Mouse (Mus musculus) forebrain, embryonic 15.5 days (tissue): ENCODE results near the gene Ube2t. TPM values are rescaled to one million over a fixed set of nuclear protein-coding genes. Genes with fewer than 3 reads are reported as not detected.

Experiments used
- ATAC-seq: fragments of 200-750 bp; cut with Nextera tagmentation; replicated peaks from 2 replicates; pipeline ENCODE4 v1.8.0; 2017; ENCODE audit warnings: mild to moderate bottlenecking, moderate TSS enrichment, moderate library complexity
- H3K27ac ChIP-seq: fragments of 300-500 bp; sonication (generic); replicated peaks from 2 replicates; pipeline ENCODE4 v1.5.1; 2015; ENCODE audit warnings: mild to moderate bottlenecking, inconsistent platforms
- H3K27me3 ChIP-seq: fragments of 300-500 bp; sonication (generic); 2 replicates; pipeline ENCODE4 v1.6.1; 2015; ENCODE audit warnings: inconsistent platforms
- H3K36me3 ChIP-seq: fragments of 300-500 bp; sonication (generic); 2 replicates; pipeline ENCODE4 v1.6.1; 2015; ENCODE audit warnings: mild to moderate bottlenecking, inconsistent platforms
- H3K4me1 ChIP-seq: fragments of 300-500 bp; sonication (generic); 2 replicates; pipeline ENCODE4 v1.6.1; 2015; ENCODE audit warnings: inconsistent platforms
- H3K4me2 ChIP-seq: fragments of 300-500 bp; sonication (generic); replicated peaks from 2 replicates; pipeline ENCODE4 v1.6.1; 2015; ENCODE audit warnings: mild to moderate bottlenecking, inconsistent platforms
- H3K4me3 ChIP-seq: fragments of 300-500 bp; sonication (generic); 2 replicates; pipeline ENCODE4 v1.5.1; 2015; ENCODE audit warnings: mild to moderate bottlenecking, inconsistent platforms
- H3K9ac ChIP-seq: fragments of 300-500 bp; sonication (generic); replicated peaks from 2 replicates; pipeline ENCODE4 v1.6.1; 2015; ENCODE audit warnings: mild to moderate bottlenecking, inconsistent platforms
- H3K9me3 ChIP-seq: fragments of 300-500 bp; sonication (generic); 2 replicates; pipeline ENCODE4 v1.6.1; 2016; ENCODE audit warnings: inconsistent platforms
- WGBS: fragments of 180-500 bp; shearing (Covaris S2); methylation state at CpG from one replicate; pipeline ENCODE4 v1.1.7; 2015; ENCODE audit warnings: mixed read lengths; 5-methylcytosine and 5-hydroxymethylcytosine counted together
- polyA plus RNA-seq: library from polyadenylated mRNA; unstranded; fragments of >200 nt; fragmentation: Nextera tagmentation; extraction: Ambion mirVana; gene quantifications from 2 replicates; pipeline ENCODE4 v1.2.1, GENCODE M21; 2015

The Ube2t gene
- 26.8 and 30.3 TPM in 2 replicates for polyA plus RNA-seq

GRCm38 (mm10) chr1:134962053-134962803 is at the start of gene Ube2t:
Gene Ube2t, plus strand, starts transcription at chr1:134962565.
- Histone ChIP-seq H3K27me3 (0 out of 2 replicates have a peak, but pooled peaks cover 3% of the 10 kb centered on the region), H3K9me3 (no peaks in the 10 kb centered on the region), H3K9ac (peak within 1 kb of the TSS; percentile 61), H3K4me1 (peaks cover 12% of the 10 kb centered on the region), H3K4me2 (peak within 1 kb of the TSS; percentile 57), H3K27ac (no peak within 1 kb of the TSS), H3K4me3 (peak within 1 kb of the TSS; percentile 76), H3K36me3 (no peaks in the 10 kb centered on the region)
- WGBS, result 3% methylated on average over 50 of the region's 50 CpGs
- ATAC-seq, result peak; percentile 100

GRCm38 (mm10) chr1:134913535-134913934 is 48.8 kb upstream of the Ube2t start:
- Histone ChIP-seq H3K27me3 (no peaks in the 10 kb centered on the region), H3K36me3 (no peaks in the 10 kb centered on the region), H3K9ac (no peak overlapping the region), H3K9me3 (no peaks in the 10 kb centered on the region), H3K4me1 (0 out of 2 replicates have a peak, but pooled peaks cover 5% of the 10 kb centered on the region), H3K4me2 (no peak overlapping the region), H3K4me3 (no peak overlapping the region), H3K27ac (no peak overlapping the region)
- 76% methylated on average over 4 of the region's 4 CpGs for WGBS
- ATAC-seq, result no peak

- Histone ChIP-seq H3K9me3 (no peaks in the 10 kb centered on the region), H3K27me3 (no peaks in the 10 kb centered on the region), H3K27ac (no peak overlapping the region), H3K4me2 (no peak overlapping the region), H3K9ac (no peak overlapping the region), H3K4me3 (no peak overlapping the region), H3K36me3 (no peaks in the 10 kb centered on the region), H3K4me1 (0 out of 2 replicates have a peak, but pooled peaks cover 3% of the 10 kb centered on the region)
- 87% methylated on average over 4 of the region's 4 CpGs for WGBS
- no peak for ATAC-seq
Measured at GRCm38 (mm10) chr1:134915421-134915820, 46.9 kb upstream of the Ube2t start.

- no peak for ATAC-seq
- H3K4me2 ChIP-seq, result no peak overlapping the region
- no peaks in the 10 kb centered on the region for H3K4me1 ChIP-seq
- H3K27ac ChIP-seq, result no peak overlapping the region
- WGBS, result 84% methylated on average over 6 of the region's 6 CpGs
- H3K9ac ChIP-seq, result no peak overlapping the region
- no peaks in the 10 kb centered on the region for H3K36me3 ChIP-seq
- no peak overlapping the region for H3K4me3 ChIP-seq
- no peaks in the 10 kb centered on the region for H3K9me3 ChIP-seq
- H3K27me3 ChIP-seq, result no peaks in the 10 kb centered on the region
Measured at GRCm38 (mm10) chr1:134919010-134919409, 43.4 kb upstream of the Ube2t start.

- Histone ChIP-seq H3K4me1 (no peaks in the 10 kb centered on the region), H3K36me3 (no peaks in the 10 kb centered on the region), H3K9ac (no peak overlapping the region), H3K27ac (no peak overlapping the region), H3K4me3 (no peak overlapping the region), H3K4me2 (no peak overlapping the region), H3K9me3 (no peaks in the 10 kb centered on the region), H3K27me3 (no peaks in the 10 kb centered on the region)
- 30% methylated on average over 7 of the region's 7 CpGs for WGBS
- no peak for ATAC-seq
Measured at GRCm38 (mm10) chr1:134932431-134932830, 29.9 kb upstream of the Ube2t start.

- H3K36me3 ChIP-seq, result no peaks in the 10 kb centered on the region
- H3K4me1 ChIP-seq, result no peaks in the 10 kb centered on the region
- no peaks in the 10 kb centered on the region for H3K9me3 ChIP-seq
- H3K4me3 ChIP-seq, result no peak overlapping the region
- no peak overlapping the region for H3K4me2 ChIP-seq
- H3K27me3 ChIP-seq, result no peaks in the 10 kb centered on the region
- ATAC-seq, result no peak
- H3K27ac ChIP-seq, result no peak overlapping the region
- H3K9ac ChIP-seq, result no peak overlapping the region
- WGBS, result 89% methylated on average over 6 of the region's 6 CpGs
Measured at GRCm38 (mm10) chr1:134936335-134936734, 26.0 kb upstream of the Ube2t start.

- H3K27ac ChIP-seq, result no peak overlapping the region
- no peak for ATAC-seq
- no peaks in the 10 kb centered on the region for H3K4me1 ChIP-seq
- H3K9ac ChIP-seq, result no peak overlapping the region
- 91% methylated on average over 1 of the region's 1 CpGs for WGBS
- H3K36me3 ChIP-seq, result no peaks in the 10 kb centered on the region
- no peak overlapping the region for H3K4me2 ChIP-seq
- H3K27me3 ChIP-seq, result no peaks in the 10 kb centered on the region
- no peak overlapping the region for H3K4me3 ChIP-seq
- H3K9me3 ChIP-seq, result no peaks in the 10 kb centered on the region
Measured at GRCm38 (mm10) chr1:134938233-134938632, 24.1 kb upstream of the Ube2t start.

- H3K27ac ChIP-seq, result no peak overlapping the region
- H3K4me1 ChIP-seq, result no peaks in the 10 kb centered on the region
- H3K9me3 ChIP-seq, result no peaks in the 10 kb centered on the region
- H3K4me2 ChIP-seq, result no peak overlapping the region
- no peak for ATAC-seq
- H3K9ac ChIP-seq, result no peak overlapping the region
- H3K4me3 ChIP-seq, result no peak overlapping the region
- H3K27me3 ChIP-seq, result no peaks in the 10 kb centered on the region
- H3K36me3 ChIP-seq, result no peaks in the 10 kb centered on the region
- 64% methylated on average over 4 of the region's 4 CpGs for WGBS
Measured at GRCm38 (mm10) chr1:134940863-134941262, 21.5 kb upstream of the Ube2t start.

- Histone ChIP-seq H3K27ac (no peak overlapping the region), H3K4me3 (no peak overlapping the region), H3K9ac (no peak overlapping the region), H3K4me1 (no peaks in the 10 kb centered on the region), H3K27me3 (no peaks in the 10 kb centered on the region), H3K36me3 (no peaks in the 10 kb centered on the region; the same call in 1 of the 2 replicates), H3K4me2 (no peak overlapping the region), H3K9me3 (no peaks in the 10 kb centered on the region)
- ATAC-seq, result no peak
- WGBS, result 92% methylated on average over 2 of the region's 2 CpGs
Measured at GRCm38 (mm10) chr1:134942898-134943297, 19.5 kb upstream of the Ube2t start.

- Histone ChIP-seq H3K9ac (no peak overlapping the region), H3K27ac (no peak overlapping the region), H3K9me3 (no peaks in the 10 kb centered on the region), H3K36me3 (no peaks in the 10 kb centered on the region; the same call in 1 of the 2 replicates), H3K4me3 (no peak overlapping the region), H3K4me2 (no peak overlapping the region), H3K27me3 (no peaks in the 10 kb centered on the region), H3K4me1 (no peaks in the 10 kb centered on the region)
- 88% methylated on average over 7 of the region's 7 CpGs for WGBS
- ATAC-seq, result no peak
Measured at GRCm38 (mm10) chr1:134947590-134947989, 14.8 kb upstream of the Ube2t start.

- Histone ChIP-seq H3K27me3 (no peaks in the 10 kb centered on the region), H3K36me3 (no peaks in the 10 kb centered on the region; the same call in 1 of the 2 replicates), H3K27ac (no peak overlapping the region), H3K4me2 (no peak overlapping the region), H3K9ac (no peak overlapping the region), H3K4me1 (peaks cover 15% of the 10 kb centered on the region), H3K9me3 (no peaks in the 10 kb centered on the region), H3K4me3 (no peak overlapping the region)
- no peak for ATAC-seq
- WGBS, result 76% methylated on average over 3 of the region's 3 CpGs
Measured at GRCm38 (mm10) chr1:134949946-134950345, 12.4 kb upstream of the Ube2t start.

GRCm38 (mm10) chr1:134955050-134955636 is 7.2 kb upstream of the Ube2t start:
- no peaks in the 10 kb centered on the region for H3K9me3 ChIP-seq
- H3K27me3 ChIP-seq, result no peaks in the 10 kb centered on the region
- H3K27ac ChIP-seq, result peak overlapping the region; percentile 89
- 4% methylated on average over 16 of the region's 16 CpGs for WGBS
- no peak; the same call in none of the 2 replicates for ATAC-seq
- H3K4me1 ChIP-seq, result peaks cover 18% of the 10 kb centered on the region
- peak overlapping the region; percentile 83 for H3K9ac ChIP-seq
- H3K36me3 ChIP-seq, result no peaks in the 10 kb centered on the region
- H3K4me2 ChIP-seq, result peak overlapping the region; percentile 58
- H3K4me3 ChIP-seq, result peak overlapping the region; percentile 67
